Mouse (Mus musculus) bone marrow, adult 2 months (tissue): ENCODE measurements at regions not wholly inside any gene's neighbourhood (a gene's known extent, or its start where the extent isn't known, plus 50 kb on each side); places are given as distances from the start of the nearest gene placed in this dataset.

ENCODE experiments used
- CTCF ChIP-seq: fragments of 200-500 bp; IDR thresholded peaks from 2 replicates; pipeline ENCODE4 v1.5.1; 2011; ENCODE audit warnings: low read length, control low read depth; ENCODE audit not compliant: control insufficient read depth, insufficient read depth
- POLR2A ChIP-seq: fragments of 200-500 bp; IDR thresholded peaks from 2 replicates; pipeline ENCODE4 v1.6.1; 2011; ENCODE audit warnings: low read depth, mild to moderate bottlenecking, control low read depth, low read length, borderline replicate concordance; ENCODE audit not compliant: control insufficient read depth

GRCm38 (mm10) chr10:96362211-96362610 is 225.8 kb downstream of the Gm5426 start:
- TF ChIP-seq CTCF (no peak), POLR2A (no peak)
